Mouse (Mus musculus): ENCODE results near the gene Eva1c. TPM values are rescaled to one million over a fixed set of nuclear protein-coding genes. Genes with fewer than 3 reads are reported as not detected.

The Eva1c gene
- polyA plus RNA-seq, 1 experiment from 2014 or later: 1.6 TPM

DNA sequence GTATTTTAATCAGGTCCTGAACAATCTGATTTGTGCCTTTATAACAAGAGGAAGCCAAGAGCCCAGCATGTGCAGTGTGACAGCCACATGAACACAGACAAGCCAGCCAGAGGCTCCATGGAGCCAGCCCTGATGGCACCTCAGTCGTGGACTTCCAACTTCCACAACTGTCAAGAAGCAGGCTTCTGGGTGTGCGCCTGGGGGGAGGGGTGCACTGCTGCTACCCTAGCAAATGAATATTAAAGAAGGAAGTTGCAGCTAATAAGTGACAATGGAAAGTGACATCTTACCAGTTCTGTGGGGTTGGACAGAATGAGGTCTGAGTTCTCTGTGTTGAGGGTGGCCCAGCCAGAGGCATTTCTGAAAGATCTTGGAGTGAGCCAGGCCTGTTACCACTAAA lies 58.8 kb downstream of the Eva1c start:
- Histone ChIP-seq H3K36me3 (ENCODE audit: control insufficient read depth, insufficient read depth, low read length) (no peaks in the 10 kb centered on the region), H3K27me3 (ENCODE audit: control insufficient read depth, insufficient read depth, low read length) (no peaks in the 10 kb centered on the region), H3K4me2 (ENCODE audit: low read depth, low read length, severe bottlenecking) (no peak overlapping the region), H3K9me3 (ENCODE audit: control insufficient read depth, low read length) (no peaks in the 10 kb centered on the region; the same call in 1 of the 2 replicates), H3K27ac (ENCODE audit: low read depth, low read length) (no peak overlapping the region), H3K9ac (ENCODE audit: low read length) (no peak overlapping the region), H3K4me3 (ENCODE audit: low read depth, low read length) (no peak overlapping the region), H3K4me1 (replicated peaks; ENCODE audit: control insufficient read depth, insufficient read depth, low read length) (no peaks in the 10 kb centered on the region)
- ATAC-seq (replicated peaks; ENCODE audit: low FRiP score): no peak
- DNase-seq (ENCODE audit: low spot score): no peak
- WGBS: 84% methylated on average over 2 of the region's 2 CpGs

DNA sequence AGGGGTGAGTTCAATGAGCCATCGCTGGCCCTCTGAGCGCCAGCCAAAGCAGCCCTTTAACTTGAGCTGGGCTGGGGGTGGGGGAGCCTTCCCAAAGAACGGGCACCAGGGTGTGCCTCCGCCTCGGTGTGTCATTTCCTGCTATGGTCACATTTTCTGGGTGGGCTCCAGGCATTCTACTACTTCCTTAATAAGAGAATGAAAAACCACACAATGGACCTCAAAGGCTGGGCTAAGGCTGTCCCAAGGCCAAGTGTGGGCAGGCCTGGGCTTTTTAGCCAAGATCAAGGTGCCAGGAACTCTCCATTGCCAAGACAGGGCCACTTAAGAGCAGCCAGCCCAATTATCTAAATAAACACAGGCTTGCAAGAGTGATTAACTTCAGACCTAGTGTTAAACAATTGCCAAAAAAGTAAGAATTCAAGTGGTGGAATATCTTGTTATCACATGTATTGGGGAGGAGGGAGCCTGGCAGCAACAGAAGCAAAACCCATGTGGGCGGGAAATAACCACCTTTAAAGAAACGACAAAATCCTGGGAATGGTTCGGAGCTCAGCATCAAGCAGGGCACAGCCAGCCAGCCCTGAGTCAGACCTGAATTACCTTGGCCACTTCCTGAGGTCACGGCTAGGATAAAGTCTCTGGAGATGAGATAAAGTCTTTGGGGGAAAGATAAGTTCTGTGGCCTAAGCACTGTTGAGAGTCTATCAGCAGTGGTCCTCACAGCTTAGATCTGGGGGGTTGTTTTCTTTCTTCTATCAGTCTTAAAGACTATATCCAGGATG lies 59.5 kb downstream of the Eva1c start:
- Histone ChIP-seq H3K9me3 (ENCODE audit: control insufficient read depth, low read length) (no peaks in the 10 kb centered on the region; the same call in 1 of the 2 replicates), H3K4me3 (ENCODE audit: low read depth, low read length) (no peak overlapping the region), H3K4me2 (ENCODE audit: low read depth, low read length, severe bottlenecking) (no peak overlapping the region), H3K36me3 (ENCODE audit: control insufficient read depth, insufficient read depth, low read length) (no peaks in the 10 kb centered on the region), H3K27ac (ENCODE audit: low read depth, low read length) (no peak overlapping the region), H3K4me1 (replicated peaks; ENCODE audit: control insufficient read depth, insufficient read depth, low read length) (no peaks in the 10 kb centered on the region), H3K9ac (ENCODE audit: low read length) (no peak overlapping the region), H3K27me3 (ENCODE audit: control insufficient read depth, insufficient read depth, low read length) (no peaks in the 10 kb centered on the region)
- WGBS: 82% methylated on average over 9 of the region's 9 CpGs
- DNase-seq (ENCODE audit: low spot score) (no peak), ATAC-seq (replicated peaks; ENCODE audit: low FRiP score) (no peak)

DNA sequence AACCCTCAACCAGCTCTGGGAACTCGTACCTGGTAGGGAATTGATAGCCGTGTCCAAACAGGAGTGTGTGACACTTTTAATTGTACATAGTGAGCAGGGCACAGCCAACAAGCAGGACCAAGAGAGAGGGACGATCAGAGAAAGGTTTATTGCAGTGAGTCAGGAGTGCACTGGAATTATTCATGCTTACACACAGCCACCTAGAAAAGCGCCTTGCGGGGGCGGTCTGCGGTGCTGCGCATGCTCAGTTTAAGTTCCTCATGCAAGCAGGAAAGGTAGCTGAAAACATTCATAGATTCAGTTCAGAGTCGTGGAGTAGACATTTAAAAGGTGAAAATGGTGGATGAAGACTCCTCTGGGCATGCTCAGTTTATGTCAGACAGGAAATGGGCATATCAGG lies 64.2 kb downstream of the Eva1c start:
- H3K9ac ChIP-seq (ENCODE audit: low read length): no peak overlapping the region
- H3K36me3 ChIP-seq (ENCODE audit: control insufficient read depth, insufficient read depth, low read length): no peaks in the 10 kb centered on the region
- H3K4me2 ChIP-seq (ENCODE audit: low read depth, low read length, severe bottlenecking): no peak overlapping the region

DNA sequence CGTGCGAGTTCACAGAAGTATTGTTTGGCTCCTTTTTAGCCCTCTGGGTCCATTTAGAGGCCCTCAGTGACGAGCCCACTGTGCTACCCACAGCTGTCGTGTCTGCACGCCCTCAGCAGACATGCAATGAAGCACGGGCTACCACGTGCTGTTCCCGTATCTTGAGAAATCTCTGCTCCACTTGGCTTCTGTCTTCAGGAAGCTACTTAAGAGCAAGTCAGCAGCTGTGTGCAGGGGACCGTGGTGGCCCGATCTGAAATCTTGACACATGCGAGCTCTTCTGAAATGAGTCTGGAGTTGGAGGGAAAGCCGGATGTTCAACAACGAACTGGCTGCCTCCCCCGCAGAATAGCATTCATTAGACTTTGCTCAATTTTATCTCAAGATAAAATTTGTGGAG lies 65.1 kb downstream of the Eva1c start:
- no peak for DNase-seq (ENCODE audit: low spot score)
- no peak overlapping the region for H3K27ac ChIP-seq (ENCODE audit: low read depth, low read length)
- no peak overlapping the region for H3K4me2 ChIP-seq (ENCODE audit: low read depth, low read length, severe bottlenecking)
- 82% methylated on average over 14 of the region's 14 CpGs for WGBS
- H3K9me3 ChIP-seq (ENCODE audit: control insufficient read depth, low read length): no peaks in the 10 kb centered on the region; the same call in 1 of the 2 replicates
- H3K4me3 ChIP-seq (ENCODE audit: low read depth, low read length): no peak overlapping the region
- H3K9ac ChIP-seq (ENCODE audit: low read length): no peak overlapping the region
- no peaks in the 10 kb centered on the region for H3K36me3 ChIP-seq (ENCODE audit: control insufficient read depth, insufficient read depth, low read length)
- no peaks in the 10 kb centered on the region for H3K4me1 ChIP-seq (replicated peaks; ENCODE audit: control insufficient read depth, insufficient read depth, low read length)
- no peak for ATAC-seq (replicated peaks; ENCODE audit: low FRiP score)
- no peaks in the 10 kb centered on the region for H3K27me3 ChIP-seq (ENCODE audit: control insufficient read depth, insufficient read depth, low read length)

More for the DNA sequence above, 64.2 kb downstream of the Eva1c start:
- ATAC-seq (replicated peaks; ENCODE audit: low FRiP score) (no peak), DNase-seq (ENCODE audit: low spot score) (no peak)
- Histone ChIP-seq H3K4me3 (ENCODE audit: low read depth, low read length) (no peak overlapping the region), H3K27me3 (ENCODE audit: control insufficient read depth, insufficient read depth, low read length) (no peaks in the 10 kb centered on the region), H3K27ac (ENCODE audit: low read depth, low read length) (no peak overlapping the region), H3K9me3 (ENCODE audit: control insufficient read depth, low read length) (no peaks in the 10 kb centered on the region; the same call in 1 of the 2 replicates), H3K4me1 (replicated peaks; ENCODE audit: control insufficient read depth, insufficient read depth, low read length) (no peaks in the 10 kb centered on the region)
- 88% methylated on average over 9 of the region's 9 CpGs for WGBS

DNA sequence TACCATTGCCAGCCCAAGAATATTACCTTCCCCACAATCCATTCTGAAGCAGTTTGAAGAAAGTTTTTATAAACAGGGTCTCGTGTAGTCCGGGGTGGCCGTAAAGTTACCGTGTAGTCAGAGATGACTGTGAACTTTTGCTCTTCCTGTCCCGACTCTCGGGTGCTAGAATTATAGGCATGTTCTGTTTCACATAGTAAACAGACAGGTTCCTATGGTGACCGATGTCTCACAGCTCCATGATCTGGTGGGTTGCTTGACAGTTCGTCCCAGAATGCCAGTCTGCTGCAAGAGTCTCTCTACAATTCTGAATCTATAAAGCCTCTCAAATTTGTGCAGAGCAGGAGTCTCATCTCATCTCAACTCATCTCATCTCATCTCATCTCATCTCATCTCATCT lies 65.6 kb downstream of the Eva1c start:
- Histone ChIP-seq H3K9me3 (ENCODE audit: control insufficient read depth, low read length) (no peaks in the 10 kb centered on the region; the same call in 1 of the 2 replicates), H3K27ac (ENCODE audit: low read depth, low read length) (no peak overlapping the region), H3K27me3 (ENCODE audit: control insufficient read depth, insufficient read depth, low read length) (no peaks in the 10 kb centered on the region), H3K4me3 (ENCODE audit: low read depth, low read length) (no peak overlapping the region), H3K36me3 (ENCODE audit: control insufficient read depth, insufficient read depth, low read length) (no peaks in the 10 kb centered on the region), H3K9ac (ENCODE audit: low read length) (no peak overlapping the region), H3K4me1 (replicated peaks; ENCODE audit: control insufficient read depth, insufficient read depth, low read length) (no peaks in the 10 kb centered on the region), H3K4me2 (ENCODE audit: low read depth, low read length, severe bottlenecking) (no peak overlapping the region)
- 77% methylated on average over 8 of the region's 8 CpGs for whole genome bisulfite sequencing
- DNase-seq (ENCODE audit: low spot score) (no peak), ATAC-seq (replicated peaks; ENCODE audit: low FRiP score) (no peak)

DNA sequence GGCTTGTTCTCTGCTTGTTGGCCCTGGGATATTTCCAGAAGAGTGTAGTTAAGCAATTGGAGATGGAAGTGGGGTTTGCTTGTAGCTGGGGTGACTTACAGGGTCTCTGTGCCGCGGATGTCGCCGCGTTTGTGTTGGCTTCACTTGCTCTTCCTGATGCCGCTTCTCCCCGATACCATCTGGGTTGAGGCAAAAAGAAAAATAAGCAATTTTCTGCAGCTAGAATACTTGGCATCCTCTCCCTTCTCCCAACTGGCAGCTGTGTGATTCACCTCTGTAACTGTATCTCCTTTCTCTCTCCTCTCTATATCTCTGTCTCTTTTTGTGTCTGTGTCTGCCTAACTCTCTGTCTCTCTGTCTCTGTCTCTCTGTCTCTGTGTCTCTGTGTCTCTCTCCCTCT lies 66.5 kb downstream of the Eva1c start:
- H3K4me1 ChIP-seq (replicated peaks; ENCODE audit: control insufficient read depth, insufficient read depth, low read length): no peaks in the 10 kb centered on the region
- no peak overlapping the region for H3K27ac ChIP-seq (ENCODE audit: low read depth, low read length)
- no peak overlapping the region for H3K9ac ChIP-seq (ENCODE audit: low read length)
- ATAC-seq (replicated peaks; ENCODE audit: low FRiP score) (no peak), DNase-seq (ENCODE audit: low spot score) (no peak)
- no peaks in the 10 kb centered on the region for H3K36me3 ChIP-seq (ENCODE audit: control insufficient read depth, insufficient read depth, low read length)
- H3K9me3 ChIP-seq (ENCODE audit: control insufficient read depth, low read length): no peaks in the 10 kb centered on the region; the same call in 1 of the 2 replicates
- no peaks in the 10 kb centered on the region for H3K27me3 ChIP-seq (ENCODE audit: control insufficient read depth, insufficient read depth, low read length)
- WGBS: 86% methylated on average over 7 of the region's 7 CpGs
- H3K4me3 ChIP-seq (ENCODE audit: low read depth, low read length): no peak overlapping the region
- H3K4me2 ChIP-seq (ENCODE audit: low read depth, low read length, severe bottlenecking): no peak overlapping the region

DNA sequence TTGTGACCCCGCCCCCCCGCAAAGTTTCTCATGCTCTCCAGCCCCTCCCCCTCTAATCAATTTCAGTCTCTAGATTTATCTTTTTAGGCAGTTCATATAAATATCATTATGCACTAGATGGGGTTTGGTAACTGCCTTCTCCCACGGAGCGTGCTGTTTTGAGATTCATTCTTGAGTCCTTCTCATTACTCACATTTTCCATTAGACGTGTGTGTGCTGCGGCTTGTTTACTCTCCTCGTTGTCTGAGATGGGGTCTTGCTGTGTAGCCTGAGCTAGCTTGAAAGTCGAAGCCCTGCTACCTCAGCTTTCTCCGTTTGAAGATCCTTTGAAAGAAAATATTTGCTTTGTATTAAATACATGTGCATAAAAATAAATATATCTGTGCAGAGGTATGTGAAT lies 67.3 kb downstream of the Eva1c start:
- no peaks in the 10 kb centered on the region for H3K27me3 ChIP-seq (ENCODE audit: control insufficient read depth, insufficient read depth, low read length)
- H3K36me3 ChIP-seq (ENCODE audit: control insufficient read depth, insufficient read depth, low read length): no peaks in the 10 kb centered on the region
- ATAC-seq (replicated peaks; ENCODE audit: low FRiP score) (no peak), DNase-seq (ENCODE audit: low spot score) (no peak)
- no peaks in the 10 kb centered on the region for H3K4me1 ChIP-seq (replicated peaks; ENCODE audit: control insufficient read depth, insufficient read depth, low read length)
- H3K9me3 ChIP-seq (ENCODE audit: control insufficient read depth, low read length): no peaks in the 10 kb centered on the region
- no peak overlapping the region for H3K4me2 ChIP-seq (ENCODE audit: low read depth, low read length, severe bottlenecking)
- H3K27ac ChIP-seq (ENCODE audit: low read depth, low read length): no peak overlapping the region
- H3K9ac ChIP-seq (ENCODE audit: low read length): no peak overlapping the region
- H3K4me3 ChIP-seq (ENCODE audit: low read depth, low read length): no peak overlapping the region
- WGBS: 76% methylated on average over 9 of the region's 9 CpGs

DNA sequence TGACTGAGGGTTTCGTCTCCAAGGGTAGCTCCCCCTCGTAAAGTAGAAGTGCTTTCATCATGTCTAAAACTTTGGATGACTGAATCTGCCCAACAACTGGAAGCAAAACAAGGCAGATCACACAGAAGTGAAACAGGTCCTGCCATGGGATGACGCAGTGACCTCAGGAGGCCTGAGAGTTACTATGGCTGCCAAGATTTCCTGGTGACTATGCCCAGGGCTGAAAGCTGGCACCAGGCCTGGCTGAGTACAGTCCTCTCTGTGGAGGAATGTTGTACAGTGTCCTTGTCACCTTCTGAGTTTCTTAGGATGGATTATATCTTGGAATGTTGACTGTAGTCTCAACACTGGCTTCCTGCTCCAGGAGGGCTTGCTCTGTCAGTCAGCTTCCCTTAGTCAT lies 71.1 kb downstream of the Eva1c start:
- Histone ChIP-seq H3K9me3 (ENCODE audit: control insufficient read depth, low read length) (no peaks in the 10 kb centered on the region), H3K27ac (ENCODE audit: low read depth, low read length) (no peak overlapping the region), H3K36me3 (ENCODE audit: control insufficient read depth, insufficient read depth, low read length) (no peaks in the 10 kb centered on the region), H3K4me1 (replicated peaks; ENCODE audit: control insufficient read depth, insufficient read depth, low read length) (no peaks in the 10 kb centered on the region), H3K27me3 (ENCODE audit: control insufficient read depth, insufficient read depth, low read length) (no peaks in the 10 kb centered on the region), H3K4me2 (ENCODE audit: low read depth, low read length, severe bottlenecking) (no peak overlapping the region), H3K4me3 (ENCODE audit: low read depth, low read length) (no peak overlapping the region), H3K9ac (ENCODE audit: low read length) (no peak overlapping the region)
- DNase-seq (ENCODE audit: low spot score): no peak
- WGBS: 94% methylated on average over 3 of the region's 3 CpGs
- ATAC-seq (replicated peaks; ENCODE audit: low FRiP score): no peak

DNA sequence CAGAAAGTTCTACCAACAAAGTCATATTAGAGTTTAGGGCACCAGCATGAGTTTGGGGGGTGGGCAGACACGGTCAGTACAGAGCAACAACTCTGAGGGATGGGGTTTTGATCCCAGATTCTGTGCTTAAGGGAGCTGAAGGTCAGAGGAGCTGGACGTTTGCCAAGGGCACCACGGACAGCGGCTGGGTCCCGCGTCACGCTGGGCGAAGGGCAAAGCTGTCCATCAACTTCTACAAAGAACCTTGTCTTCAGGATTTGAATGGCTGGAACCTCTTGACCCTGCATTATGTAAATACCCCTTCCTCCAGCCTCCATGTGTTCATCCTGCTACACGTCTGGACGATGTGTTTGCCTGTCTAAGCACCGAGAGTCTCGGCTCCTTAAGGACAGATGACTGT lies 73.0 kb downstream of the Eva1c start:
- H3K9ac ChIP-seq (ENCODE audit: low read length): no peak overlapping the region
- 68% methylated on average over 12 of the region's 12 CpGs for WGBS
- no peak overlapping the region for H3K4me2 ChIP-seq (ENCODE audit: low read depth, low read length, severe bottlenecking)
- H3K27ac ChIP-seq (ENCODE audit: low read depth, low read length): no peak overlapping the region
- H3K36me3 ChIP-seq (ENCODE audit: control insufficient read depth, insufficient read depth, low read length): no peaks in the 10 kb centered on the region
- no peak for DNase-seq (ENCODE audit: low spot score)
- no peak for ATAC-seq (replicated peaks; ENCODE audit: low FRiP score)
- H3K4me3 ChIP-seq (ENCODE audit: low read depth, low read length): no peak overlapping the region
- no peaks in the 10 kb centered on the region for H3K4me1 ChIP-seq (replicated peaks; ENCODE audit: control insufficient read depth, insufficient read depth, low read length)
- H3K9me3 ChIP-seq (ENCODE audit: control insufficient read depth, low read length): no peaks in the 10 kb centered on the region
- no peaks in the 10 kb centered on the region for H3K27me3 ChIP-seq (ENCODE audit: control insufficient read depth, insufficient read depth, low read length)
